ENCODE assay signal across 9 mouse cellular contexts in the genomic region with DNA sequence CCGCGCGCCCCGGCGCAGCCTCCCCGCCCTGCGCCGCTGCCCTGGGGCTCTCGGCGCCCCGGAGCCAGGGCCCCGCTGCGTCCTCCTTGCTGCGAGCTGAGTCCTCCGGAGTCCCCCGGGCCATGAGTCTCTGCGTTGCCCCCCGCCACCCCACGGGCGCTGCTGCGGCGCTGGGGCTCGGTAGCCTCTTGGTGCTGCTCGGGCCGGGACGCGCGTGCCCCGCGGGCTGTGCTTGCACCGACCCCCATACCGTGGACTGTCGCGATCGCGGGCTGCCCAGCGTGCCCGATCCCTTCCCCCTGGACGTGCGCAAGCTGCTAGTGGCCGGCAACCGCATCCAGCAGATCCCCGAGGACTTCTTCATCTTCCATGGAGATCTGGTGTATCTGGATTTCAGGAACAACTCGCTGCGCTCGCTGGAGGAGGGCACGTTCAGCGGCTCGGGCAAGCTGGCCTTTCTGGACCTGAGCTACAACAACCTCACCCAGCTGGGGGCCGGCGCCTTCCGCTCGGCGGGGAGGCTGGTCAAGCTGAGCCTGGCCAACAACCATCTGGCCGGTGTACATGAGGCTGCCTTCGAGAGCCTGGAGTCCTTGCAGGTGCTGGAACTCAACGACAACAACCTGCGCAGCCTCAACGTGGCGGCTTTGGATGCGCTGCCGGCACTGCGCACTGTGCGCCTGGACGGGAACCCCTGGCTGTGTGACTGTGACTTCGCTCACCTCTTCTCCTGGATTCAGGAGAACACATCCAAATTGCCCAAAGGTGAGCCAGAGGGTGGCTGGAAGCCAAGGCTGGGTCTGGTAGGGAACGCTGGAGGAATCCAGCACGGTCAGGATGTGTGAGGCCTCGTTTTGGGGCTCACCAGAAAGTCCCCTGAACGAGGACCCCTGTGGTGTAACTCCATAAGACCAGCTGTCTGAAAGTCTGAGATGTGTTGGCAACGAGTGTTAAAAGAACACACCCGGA. TPM values are rescaled to one million over a fixed set of nuclear protein-coding genes. Genes with fewer than 3 reads are reported as not detected.
A peak's percentile ranks its signal among the peaks of the same experiment; 100 is the strongest.
DNase-seq lines count a peak whose midpoint lies in the region; ATAC-seq and TF ChIP-seq lines count a peak whose summit lies in the region.
"Had no signal": no experiment of that assay in that cellular context is flagged by ENCODE, and none has a peak within 500 bp of the region (broad histone marks: within the 10 kb centered on the region; RNA-seq: fewer than 3 reads in every experiment).

No protein-coding gene starts in this region.

- no peak for TF ChIP-seq CTCF in small intestine, adult 2 months (IDR thresholded peaks at IDR 0.05; ENCODE audit: extremely low read depth, insufficient read length, insufficient replicate concordance, low read depth, low read length)

- no peak for TF ChIP-seq POLR2A in small intestine, adult 2 months (IDR thresholded peaks at IDR 0.05; ENCODE audit: low read depth, low read length)

- peak overlapping the region; percentile 49 for H3K9ac ChIP-seq in heart, embryonic 14.5 days (ENCODE audit: low read length)
- H3K9ac ChIP-seq in embryonic facial prominence, embryonic 14.5 days (ENCODE audit: low read depth, low read length) = peak overlapping the region; percentile 59
- H3K9ac ChIP-seq in limb, embryonic 11.5 days (ENCODE audit: low read length) = peak overlapping the region; percentile 56

- H3K36me3 ChIP-seq in heart, embryonic 14.5 days (ENCODE audit: control insufficient read depth, insufficient read depth, low read length) = no peaks in the 10 kb centered on the region
- H3K36me3 ChIP-seq in embryonic facial prominence, embryonic 14.5 days (ENCODE audit: control insufficient read depth, insufficient read depth, low read length) = no peaks in the 10 kb centered on the region
- no peaks in the 10 kb centered on the region for H3K36me3 ChIP-seq in limb, embryonic 11.5 days (ENCODE audit: control insufficient read depth, insufficient read depth, low read length)
- no peaks in the 10 kb centered on the region for H3K36me3 ChIP-seq in small intestine, adult 2 months (ENCODE audit: control insufficient read depth, insufficient read depth, low read length)

- peaks cover 53% of the 10 kb centered on the region for H3K27me3 ChIP-seq in heart, embryonic 14.5 days (ENCODE audit: control insufficient read depth, insufficient read depth, low read length)
- H3K27me3 ChIP-seq in embryonic facial prominence, embryonic 14.5 days (replicated peaks; ENCODE audit: control insufficient read depth, insufficient read depth, low read length) = peaks cover 57% of the 10 kb centered on the region
- peaks cover 40% of the 10 kb centered on the region for H3K27me3 ChIP-seq in limb, embryonic 11.5 days (ENCODE audit: control insufficient read depth, insufficient read depth, low read length)
- peaks cover 6% of the 10 kb centered on the region; the same call in 1 of the 2 replicates for H3K27me3 ChIP-seq in small intestine, adult 2 months (ENCODE audit: control insufficient read depth, insufficient read depth, low read length)

- peak overlapping the region; percentile 96 for H3K4me2 ChIP-seq in heart, embryonic 14.5 days (ENCODE audit: low read length)
- peak overlapping the region; percentile 95 for H3K4me2 ChIP-seq in embryonic facial prominence, embryonic 14.5 days (ENCODE audit: low read depth, low read length)
- H3K4me2 ChIP-seq in limb, embryonic 11.5 days (ENCODE audit: low read depth, severe bottlenecking) = peak overlapping the region; percentile 97

- WGBS in heart, embryonic 14.5 days = 2% methylated on average over 72 of the region's 72 CpGs
- 3% methylated on average over 60 of the region's 72 CpGs for WGBS in embryonic facial prominence, embryonic 14.5 days
- WGBS in limb, embryonic 11.5 days = 3% methylated on average over 62 of the region's 72 CpGs
- WGBS in small intestine, adult 2 months = 7% methylated on average over 72 of the region's 72 CpGs

- H3K27ac ChIP-seq in heart, embryonic 14.5 days (replicated peaks in 1 of 2; ENCODE audit: control insufficient read depth in 1 of 2, insufficient read depth in 1 of 2, low read depth in 2 of 2, low read length in 2 of 2) = no peak overlapping the region
- no peak overlapping the region for H3K27ac ChIP-seq in embryonic facial prominence, embryonic 14.5 days (replicated peaks; ENCODE audit: low read depth, low read length)
- no peak overlapping the region for H3K27ac ChIP-seq in limb, embryonic 11.5 days (replicated peaks; ENCODE audit: low read depth, low read length)
- H3K27ac ChIP-seq in small intestine, adult 2 months (ENCODE audit: insufficient read depth, low read depth, low read length) = no peak overlapping the region

- H3K4me3 ChIP-seq in heart, embryonic 14.5 days (ENCODE audit: control insufficient read depth in 1 of 2, insufficient read depth in 1 of 2, low read depth in 1 of 2, low read length in 2 of 2) = peak overlapping the region; percentile 43 to 57
- peak overlapping the region; percentile 52 for H3K4me3 ChIP-seq in embryonic facial prominence, embryonic 14.5 days (ENCODE audit: low read depth, low read length)
- peak overlapping the region; percentile 53 for H3K4me3 ChIP-seq in limb, embryonic 11.5 days (ENCODE audit: low read depth, low read length)
- 0 out of 2 replicates have a peak overlapping the region, but pooled peaks have one; percentile 9 for H3K4me3 ChIP-seq in small intestine, adult 2 months (ENCODE audit: low read depth, low read length)

- peaks cover 9 to 10% of the 10 kb centered on the region in 2 experiments for H3K4me1 ChIP-seq in heart, embryonic 14.5 days (ENCODE audit: control insufficient read depth in 2 of 2, insufficient read depth in 2 of 2, low read length in 2 of 2)
- H3K4me1 ChIP-seq in embryonic facial prominence, embryonic 14.5 days (ENCODE audit: control insufficient read depth, insufficient read depth, low read length) = peaks cover 11% of the 10 kb centered on the region; the same call in 1 of the 2 replicates
- peaks cover 7% of the 10 kb centered on the region for H3K4me1 ChIP-seq in limb, embryonic 11.5 days (ENCODE audit: control insufficient read depth, insufficient read depth, low read length)
- H3K4me1 ChIP-seq in small intestine, adult 2 months (ENCODE audit: control insufficient read depth, insufficient read depth, insufficient read length, low read length) = no peaks in the 10 kb centered on the region

- DNase-seq in heart, adult 18-20 months = no peak
- DNase-seq in ZHBTc4 (ENCODE audit: low read depth, low spot score) = peak; percentile 59
- DNase-seq in embryonic facial prominence, embryonic 14.5 days (ENCODE audit: low spot score) = no peak
- DNase-seq in limb, embryonic 11.5 days (ENCODE audit: low spot score) = peak; percentile 59
- DNase-seq in urinary bladder, postnatal 25 days (ENCODE audit: low spot score) = no peak
- no peak for DNase-seq in kidney, postnatal 36 days

- no peak for ATAC-seq in heart, embryonic 14.5 days (ENCODE audit: insufficient number of reproducible peaks, insufficient read depth, low FRiP score, low read depth)
- peak; percentile 26; the same call in 1 of the 2 replicates for ATAC-seq in embryonic facial prominence, embryonic 14.5 days (ENCODE audit: low read depth)
- 0 out of 2 replicates have a peak, but pooled peaks have one; percentile 23 for ATAC-seq in limb, embryonic 11.5 days (ENCODE audit: insufficient number of reproducible peaks, low FRiP score, low TSS enrichment, low read depth)

- no peaks in the 10 kb centered on the region for H3K9me3 ChIP-seq in heart, embryonic 14.5 days (ENCODE audit: control insufficient read depth, low read length)
- H3K9me3 ChIP-seq in embryonic facial prominence, embryonic 14.5 days (ENCODE audit: control insufficient read depth, low read length) = no peaks in the 10 kb centered on the region
- no peaks in the 10 kb centered on the region for H3K9me3 ChIP-seq in limb, embryonic 11.5 days (ENCODE audit: control insufficient read depth, low read length)

RNA-seq across cellular contexts. Expression of a gene that starts 0.8 kb away (rescaled TPM):
- 0.24 and 0.47 TPM in 2 replicates for polyA plus RNA-seq in heart, embryonic 14.5 days (2014; fragmentation: Nextera tagmentation; extraction: Ambion mirVana)
- total RNA-seq in heart, adult 18-20 months (2021) = not detected
- polyA plus RNA-seq in embryonic facial prominence, embryonic 14.5 days (2014; fragmentation: Nextera tagmentation; extraction: Ambion mirVana) = 2.2 and 2.3 TPM in 2 replicates
- 0.11 and 0.41 TPM in 2 replicates for polyA plus RNA-seq in limb, embryonic 11.5 days (2014; fragmentation: Nextera tagmentation; extraction: Ambion mirVana)
- polyA plus RNA-seq in small intestine, adult 2 months (2012; rRNA removed) = not detected in 2 replicates

RNA-seq across cellular contexts. Expression of a gene that starts 43.9 kb away (rescaled TPM):
- polyA plus RNA-seq in heart, embryonic 14.5 days (2014; fragmentation: Nextera tagmentation; extraction: Ambion mirVana) = not detected in 2 replicates
- total RNA-seq in heart, adult 18-20 months (2021) = not detected
- polyA plus RNA-seq in embryonic facial prominence, embryonic 14.5 days (2014; fragmentation: Nextera tagmentation; extraction: Ambion mirVana) = not detected in 2 replicates
- polyA plus RNA-seq in limb, embryonic 11.5 days (2014; fragmentation: Nextera tagmentation; extraction: Ambion mirVana) = not detected in 2 replicates
- polyA plus RNA-seq in small intestine, adult 2 months (2012; rRNA removed) = not detected in 2 replicates
- total RNA-seq: heart, postnatal 14 days had no signal

RNA-seq across cellular contexts. Expression of a gene that starts 51.0 kb away (rescaled TPM):
- 24.5 and 26.9 TPM in 2 replicates for polyA plus RNA-seq in heart, embryonic 14.5 days (2014; fragmentation: Nextera tagmentation; extraction: Ambion mirVana)
- 1 to 10 TPM; 4.5 to 7.9 TPM for total RNA-seq in heart, adult 18-20 months (2021)
- polyA plus RNA-seq in embryonic facial prominence, embryonic 14.5 days (2014; fragmentation: Nextera tagmentation; extraction: Ambion mirVana) = 67.1 and 70.2 TPM in 2 replicates
- polyA plus RNA-seq in limb, embryonic 11.5 days (2014; fragmentation: Nextera tagmentation; extraction: Ambion mirVana) = 29.6 and 32.0 TPM in 2 replicates
- 0.80 and 1.2 TPM in 2 replicates for polyA plus RNA-seq in small intestine, adult 2 months (2012; rRNA removed)

Comparison
In these comparisons a context has a peak if more than half of its experiments do, and no peak if none do; other contexts are left out.
1. DNase-seq: peak in ZHBTc4 (single experiment) and limb, embryonic 11.5 days (single experiment); none in heart, adult 18-20 months (0 of 2), embryonic facial prominence, embryonic 14.5 days (single experiment), urinary bladder, postnatal 25 days (single experiment) and kidney, postnatal 36 days (0 of 2).
2. RNA of a gene that starts 51.0 kb away (polyA plus RNA-seq): 67.1 to 70.2 TPM in embryonic facial prominence, embryonic 14.5 days, 29.6 to 32.0 TPM in limb, embryonic 11.5 days and 24.5 to 26.9 TPM in heart, embryonic 14.5 days; 0.80 to 1.2 TPM in small intestine, adult 2 months; every median in the first group is over 10 times any median in the second.
3. Peak in every context shown above with its lines, with median percentiles within 50 percentile points of each other: H3K4me2 ChIP-seq, H3K4me3 ChIP-seq and H3K9ac ChIP-seq.